In genomic region chr6:135375818-135376217, GRCm38 (mm10) we compare ENCODE assay signal across 23 mouse cellular contexts. TPM values are rescaled to one million over a fixed set of nuclear protein-coding genes. Genes with fewer than 3 reads are reported as not detected.
DNase-seq lines count a peak whose midpoint lies in the region; ATAC-seq lines count a peak whose summit lies in the region.
"Had no signal": no experiment of that assay in that cellular context is flagged by ENCODE, and none has a peak within 500 bp of the region (broad histone marks: within the 10 kb centered on the region; RNA-seq: fewer than 3 reads in every experiment).

No protein-coding gene starts in this region.

- H3K36me3 ChIP-seq in midbrain, embryonic 13.5 days, result no peaks in the 10 kb centered on the region
- H3K36me3 ChIP-seq in midbrain, embryonic 10.5 days, result no peaks in the 10 kb centered on the region
- H3K36me3 ChIP-seq in embryonic facial prominence, embryonic 15.5 days, result peaks cover 32% of the 10 kb centered on the region
- H3K36me3 ChIP-seq in hindbrain, embryonic 15.5 days, result no peaks in the 10 kb centered on the region
- H3K36me3 ChIP-seq: embryonic facial prominence, embryonic 12.5 days; G1E had no signal

- no peak overlapping the region for H3K4me2 ChIP-seq in midbrain, embryonic 13.5 days (replicated peaks)
- no peak overlapping the region for H3K4me2 ChIP-seq in embryonic facial prominence, embryonic 15.5 days (replicated peaks)
- no peak overlapping the region for H3K4me2 ChIP-seq in hindbrain, embryonic 15.5 days
- H3K4me2 ChIP-seq: embryonic facial prominence, embryonic 12.5 days; heart, embryonic 11.5 days; liver, embryonic 11.5 days had no signal

- H3K27ac ChIP-seq in midbrain, embryonic 13.5 days, result no peak overlapping the region
- H3K27ac ChIP-seq in midbrain, embryonic 10.5 days (replicated peaks), result no peak overlapping the region
- peak overlapping the region; percentile 48; the same call in 1 of the 2 replicates for H3K27ac ChIP-seq in embryonic facial prominence, embryonic 15.5 days (replicated peaks)
- H3K27ac ChIP-seq in hindbrain, embryonic 15.5 days (replicated peaks), result no peak overlapping the region
- H3K27ac ChIP-seq: embryonic facial prominence, embryonic 12.5 days; kidney, postnatal 0 days; macrophage had no signal

- intact Hi-C loops in heart, postnatal 14 days (cut with DNase I), result loop anchor here (2.0 to 10.0 kb wide), 3 partner anchors 227 to 371 kb away; no protein-coding TSS in a partner anchor

- DNase-seq in heart, adult 11 months, result peak; percentile 78
- no peak for DNase-seq in heart, postnatal 14 days
- no peak for DNase-seq in midbrain, embryonic 10.5 days (ENCODE audit: low spot score)
- no peak for DNase-seq in cerebellum, postnatal 10 days
- DNase-seq in ovary, postnatal 36 days (ENCODE audit: low spot score), result no peak
- DNase-seq: B cell, adult 2 months; cerebellum, adult 11-12 months; cerebellum, postnatal 14 days; kidney, adult 11 months; left cerebral cortex, postnatal 4 days; liver, postnatal 0 days had no signal

- WGBS in midbrain, embryonic 13.5 days, result 60% methylated on average over 5 of the region's 5 CpGs
- WGBS in midbrain, embryonic 10.5 days, result 76% methylated on average over 5 of the region's 5 CpGs
- 45% methylated on average over 5 of the region's 5 CpGs for WGBS in embryonic facial prominence, embryonic 15.5 days
- WGBS in hindbrain, embryonic 15.5 days, result 49% methylated on average over 5 of the region's 5 CpGs

- no peak overlapping the region for H3K9ac ChIP-seq in midbrain, embryonic 13.5 days (replicated peaks)
- no peak overlapping the region for H3K9ac ChIP-seq in embryonic facial prominence, embryonic 15.5 days
- no peak overlapping the region for H3K9ac ChIP-seq in hindbrain, embryonic 15.5 days
- H3K9ac ChIP-seq: embryonic facial prominence, embryonic 12.5 days; liver, postnatal 0 days had no signal

- H3K4me1 ChIP-seq in midbrain, embryonic 13.5 days (replicated peaks), result peaks cover 7% of the 10 kb centered on the region
- peaks cover 13% of the 10 kb centered on the region for H3K4me1 ChIP-seq in midbrain, embryonic 10.5 days
- peaks cover 50% of the 10 kb centered on the region for H3K4me1 ChIP-seq in embryonic facial prominence, embryonic 15.5 days
- peaks cover 9% of the 10 kb centered on the region for H3K4me1 ChIP-seq in hindbrain, embryonic 15.5 days (replicated peaks)

- no peaks in the 10 kb centered on the region for H3K9me3 ChIP-seq in midbrain, embryonic 13.5 days
- no peaks in the 10 kb centered on the region for H3K9me3 ChIP-seq in midbrain, embryonic 10.5 days (replicated peaks)
- no peaks in the 10 kb centered on the region for H3K9me3 ChIP-seq in embryonic facial prominence, embryonic 15.5 days (replicated peaks)
- no peaks in the 10 kb centered on the region for H3K9me3 ChIP-seq in hindbrain, embryonic 15.5 days
- H3K9me3 ChIP-seq: embryonic facial prominence, embryonic 12.5 days had no signal

- H3K27me3 ChIP-seq in midbrain, embryonic 13.5 days, result no peaks in the 10 kb centered on the region
- H3K27me3 ChIP-seq in midbrain, embryonic 10.5 days (ENCODE audit: low read depth, poor library complexity, severe bottlenecking), result peaks cover 17% of the 10 kb centered on the region
- H3K27me3 ChIP-seq in embryonic facial prominence, embryonic 15.5 days, result no peaks in the 10 kb centered on the region
- no peaks in the 10 kb centered on the region for H3K27me3 ChIP-seq in hindbrain, embryonic 15.5 days
- H3K27me3 ChIP-seq: CH12.LX; embryonic facial prominence, embryonic 12.5 days; Patski had no signal

- peak; percentile 55; the same call in 1 of the 2 replicates for ATAC-seq in midbrain, embryonic 13.5 days
- ATAC-seq in embryonic facial prominence, embryonic 15.5 days (ENCODE audit: insufficient number of reproducible peaks, low FRiP score, low TSS enrichment, low read depth), result no peak
- peak; percentile 65 for ATAC-seq in hindbrain, embryonic 15.5 days (ENCODE audit: low FRiP score, low read depth)
- ATAC-seq: liver, postnatal 0 days; lung, postnatal 0 days; Patski had no signal

- no peak overlapping the region for H3K4me3 ChIP-seq in midbrain, embryonic 13.5 days (replicated peaks)
- no peak overlapping the region for H3K4me3 ChIP-seq in midbrain, embryonic 10.5 days
- H3K4me3 ChIP-seq in embryonic facial prominence, embryonic 15.5 days (replicated peaks), result no peak overlapping the region
- no peak overlapping the region for H3K4me3 ChIP-seq in hindbrain, embryonic 15.5 days
- H3K4me3 ChIP-seq: embryonic facial prominence, embryonic 12.5 days had no signal

RNA-seq across cellular contexts. Expression of gene Emp1, which starts 13.5 kb away (rescaled TPM):
- 100 to 1,000 TPM; 102 to 124 TPM for total RNA-seq in heart, postnatal 14 days (2021)
- polyA plus RNA-seq in midbrain, embryonic 13.5 days (2015; fragmentation: Nextera tagmentation; extraction: Ambion mirVana), result 6.7 and 9.2 TPM in 2 replicates
- 8.5 and 11.3 TPM in 2 replicates for polyA plus RNA-seq in midbrain, embryonic 10.5 days (2016; fragmentation: Nextera tagmentation; extraction: Ambion mirVana)
- 172 and 177 TPM in 2 replicates for polyA plus RNA-seq in embryonic facial prominence, embryonic 15.5 days (2015; fragmentation: Nextera tagmentation; extraction: Ambion mirVana)
- 9.7 TPM in 2 replicates for polyA plus RNA-seq in hindbrain, embryonic 15.5 days (2015; fragmentation: Nextera tagmentation; extraction: Ambion mirVana)
- polyA plus RNA-seq: G1E had no signal

Comparison
In these comparisons a context has a peak if more than half of its experiments do, and no peak if none do; other contexts are left out.
1. RNA of gene Emp1, which starts 13.5 kb away (polyA plus RNA-seq): 172 to 177 TPM in embryonic facial prominence, embryonic 15.5 days; 9.7 TPM in hindbrain, embryonic 15.5 days, 6.7 to 9.2 TPM in midbrain, embryonic 13.5 days and 8.5 to 11.3 TPM in midbrain, embryonic 10.5 days; every median in the first group is over 10 times any median in the second.